Mouse (Mus musculus): ENCODE measurements at regions not wholly inside any gene's neighbourhood (a gene's known extent, or its start where the extent isn't known, plus 50 kb on each side); places are given as distances from the start of the nearest gene placed in this dataset.

GRCm38 (mm10) chr15:25524189-25524588 is 98.1 kb upstream of the Myo10 start:
- TF ChIP-seq NANOG (IDR thresholded peaks at IDR 0.05; ENCODE audit: borderline replicate concordance, low read length) (no peak), CTCF (conservative IDR thresholded peaks at IDR 0.05; ENCODE audit: low read length) (no peak), POU5F1 (IDR thresholded peaks at IDR 0.05; ENCODE audit: borderline replicate concordance, low read length) (no peak)
